Mouse (Mus musculus) testis, postnatal 14 days (tissue): Measurements from ENCODE around the gene Ilf3.

Experiments
- DNase-seq: peaks from one replicate; pipeline ENCODE4 v3.0.0; 2021; ENCODE audit warnings: low spot score

Gene Ilf3

GRCm38 (mm10) chr9:21346627-21347365 lies 20.9 kb upstream of the Ilf3 start:
- DNase-seq, result no peak

- DNase-seq, result no peak
These were observed 19.5 kb upstream of the Ilf3 start for GRCm38 (mm10) chr9:21348152-21348551.

- DNase-seq, result no peak
These were observed 16.5 kb upstream of the Ilf3 start for GRCm38 (mm10) chr9:21351178-21351577.

GRCm38 (mm10) chr9:21351702-21352377 lies 15.8 kb upstream of the Ilf3 start:
- DNase-seq, result no peak

GRCm38 (mm10) chr9:21352463-21353372 lies 15.0 kb upstream of the Ilf3 start:
- DNase-seq, result no peak

GRCm38 (mm10) chr9:21353373-21353686 lies 14.3 kb upstream of the Ilf3 start:
- DNase-seq, result no peak

- no peak for DNase-seq
These were observed 12.9 kb upstream of the Ilf3 start for GRCm38 (mm10) chr9:21354796-21355195.

- peak; percentile 46 for DNase-seq
These were observed 10.5 kb upstream of the Ilf3 start for GRCm38 (mm10) chr9:21356981-21357718.

GRCm38 (mm10) chr9:21366541-21367220 lies 990 bp upstream of the Ilf3 start:
- DNase-seq, result peak; percentile 54

- peak; percentile 90 for DNase-seq
These were observed 487 bp downstream of the Ilf3 start for GRCm38 (mm10) chr9:21368131-21368584.

GRCm38 (mm10) chr9:21369080-21369479 lies 1.4 kb downstream of the Ilf3 start:
- peak; percentile 24 for DNase-seq

GRCm38 (mm10) chr9:21370876-21371275 lies 3.2 kb downstream of the Ilf3 start:
- no peak for DNase-seq

- no peak for DNase-seq
These were observed 4.8 kb downstream of the Ilf3 start for GRCm38 (mm10) chr9:21372508-21372907.

GRCm38 (mm10) chr9:21379195-21379594 lies 11.5 kb downstream of the Ilf3 start:
- no peak for DNase-seq

GRCm38 (mm10) chr9:21380868-21381267 lies 13.2 kb downstream of the Ilf3 start:
- no peak for DNase-seq

GRCm38 (mm10) chr9:21383966-21384365 lies 16.3 kb downstream of the Ilf3 start:
- DNase-seq, result no peak

GRCm38 (mm10) chr9:21392646-21393175 lies 25.0 kb downstream of the Ilf3 start:
- no peak for DNase-seq

GRCm38 (mm10) chr9:21395692-21396091 lies 28.0 kb downstream of the Ilf3 start:
- DNase-seq, result no peak

GRCm38 (mm10) chr9:21397170-21397569 lies 29.5 kb downstream of the Ilf3 start:
- no peak for DNase-seq

- DNase-seq, result no peak
These were observed 33.4 kb downstream of the Ilf3 start for GRCm38 (mm10) chr9:21401042-21401441.

- no peak for DNase-seq
These were observed 35.1 kb downstream of the Ilf3 start for GRCm38 (mm10) chr9:21402764-21403253.
